Mouse (Mus musculus) heart, embryonic 14.5 days (tissue): ENCODE results near the gene 4930507D05Rik. TPM values are rescaled to one million over a fixed set of nuclear protein-coding genes. Genes with fewer than 3 reads are reported as not detected.
"Not testable (repeated sequence)": the region's sequence is repeated elsewhere in the genome, so short reads cannot be mapped to it uniquely, and the experiment has no call there.

Source experiments
- ATAC-seq: fragments of 200-750 bp; cut with Nextera tagmentation; 2 replicates; pipeline ENCODE4 v1.8.0; 2017; ENCODE audit warnings: low read depth, moderate TSS enrichment; ENCODE audit not compliant: insufficient number of reproducible peaks, insufficient read depth, low FRiP score
- H3K27ac ChIP-seq, 2 experiments: fragments of 200-500 bp in 1 of 2; fragments of 300-500 bp in 1 of 2; sonication (generic) in 1 of 2; replicated peaks in 1 of 2; 2 replicates each; pipeline ENCODE4 v1.5.1; 2012 to 2014; ENCODE audit warnings: low read depth in 2 of 2, low read length in 2 of 2, control low read depth in 1 of 2, mild to moderate bottlenecking in 1 of 2, mixed read lengths in 1 of 2; ENCODE audit not compliant: control insufficient read depth in 1 of 2, insufficient read depth in 1 of 2
- H3K27me3 ChIP-seq: fragments of 300-500 bp; sonication (generic); 2 replicates; pipeline ENCODE4 v1.6.1; 2014; ENCODE audit warnings: mild to moderate bottlenecking, low read length, control low read depth; ENCODE audit not compliant: control insufficient read depth, insufficient read depth
- H3K36me3 ChIP-seq: fragments of 300-500 bp; sonication (generic); 2 replicates; pipeline ENCODE4 v1.6.1; 2014; ENCODE audit warnings: mild to moderate bottlenecking, control low read depth, low read length, mixed read lengths; ENCODE audit not compliant: control insufficient read depth, insufficient read depth
- H3K4me1 ChIP-seq, 2 experiments: fragments of 200-500 bp in 1 of 2; fragments of 300-500 bp in 1 of 2; sonication (generic) in 1 of 2; 2 replicates each; pipeline ENCODE4 v1.6.1; 2012 to 2014; ENCODE audit warnings: low read length in 2 of 2, control low read depth in 1 of 2, mixed read lengths in 1 of 2; ENCODE audit not compliant: control insufficient read depth in 2 of 2, insufficient read depth in 2 of 2
- H3K4me2 ChIP-seq: fragments of 300-500 bp; sonication (generic); 2 replicates; pipeline ENCODE4 v1.6.1; 2014; ENCODE audit warnings: mild to moderate bottlenecking, low read length
- H3K4me3 ChIP-seq, 2 experiments: fragments of 200-500 bp in 1 of 2; fragments of 300-500 bp in 1 of 2; sonication (generic) in 1 of 2; 2 replicates each; pipeline ENCODE4 v1.5.1; 2012 to 2014; ENCODE audit warnings: low read length in 2 of 2, mild to moderate bottlenecking in 2 of 2, control low read depth in 1 of 2, low read depth in 1 of 2, moderate library complexity in 1 of 2; ENCODE audit not compliant: control insufficient read depth in 1 of 2, insufficient read depth in 1 of 2
- H3K9ac ChIP-seq: fragments of 300-500 bp; sonication (generic); 2 replicates; pipeline ENCODE4 v1.6.1; 2014; ENCODE audit warnings: mild to moderate bottlenecking, low read length
- H3K9me3 ChIP-seq: fragments of 300-500 bp; sonication (generic); 2 replicates; pipeline ENCODE4 v1.6.1; 2016; ENCODE audit warnings: low read length, control low read depth; ENCODE audit not compliant: control insufficient read depth
- WGBS: fragments of 180-500 bp; shearing (Covaris S2); extraction: QIAGEN DNeasy Blood & Tissue Kit; methylation state at CpG from one replicate; pipeline ENCODE4 v1.1.7; 2014; 5-methylcytosine and 5-hydroxymethylcytosine counted together
- polyA plus RNA-seq: library from polyadenylated mRNA; unstranded; fragments of >200 nt; fragmentation: Nextera tagmentation; extraction: Ambion mirVana; gene quantifications from 2 replicates; pipeline ENCODE4 v1.2.1, GENCODE M21; 2014

4930507D05Rik gene
- polyA plus RNA-seq, 1 experiment from 2014 or later = 0.89 TPM

GRCm38 (mm10) chr10:62430427-62430826 lies 18.9 kb upstream of the 4930507D05Rik start:
- Histone ChIP-seq H3K9me3 (no peaks in the 10 kb centered on the region), H3K4me3 (no peak overlapping the region), H3K4me1 (peaks cover 2 to 6% of the 10 kb centered on the region in 2 experiments; a peak in 3 of 4 replicates), H3K4me2 (no peak overlapping the region), H3K27me3 (no peaks in the 10 kb centered on the region), H3K9ac (no peak overlapping the region), H3K36me3 (peaks cover 77% of the 10 kb centered on the region), H3K27ac (no peak overlapping the region)
- 94% methylated on average over 5 of the region's 5 CpGs for WGBS
- ATAC-seq = no peak

DNA sequence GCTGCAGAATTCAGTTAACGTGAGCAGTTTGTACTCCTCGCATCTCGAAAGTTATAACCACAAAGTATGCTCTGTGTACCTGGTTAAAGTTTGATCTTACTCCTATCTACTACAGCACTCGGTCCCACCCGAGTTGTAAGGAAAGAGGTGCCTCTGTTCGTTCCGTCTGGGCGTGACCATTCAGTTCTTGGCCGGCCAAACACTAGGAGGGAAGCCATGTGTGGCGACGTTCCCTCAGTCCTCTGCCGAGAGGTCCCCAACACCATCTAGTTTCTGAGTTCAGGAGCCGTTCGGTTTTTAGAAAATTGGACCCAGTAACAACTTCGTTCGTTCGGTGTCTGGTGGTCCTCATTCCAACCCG lies 971 bp downstream of the 4930507D05Rik start:
- peak overlapping the region; percentile 83 to 89; a peak in 3 of 4 replicates for H3K27ac ChIP-seq
- peaks cover 28% of the 10 kb centered on the region for H3K36me3 ChIP-seq
- peaks cover 7 to 16% of the 10 kb centered on the region in 2 experiments; a peak in 3 of 4 replicates for H3K4me1 ChIP-seq
- peak overlapping the region; percentile 99 for H3K9ac ChIP-seq
- peak; percentile 20; the same call in 1 of the 2 replicates for ATAC-seq
- no peaks in the 10 kb centered on the region for H3K9me3 ChIP-seq
- H3K4me2 ChIP-seq = peak overlapping the region; percentile 77
- peak overlapping the region; percentile 95 to 99 for H3K4me3 ChIP-seq
- WGBS = 39% methylated on average over 18 of the region's 18 CpGs
- H3K27me3 ChIP-seq = no peaks in the 10 kb centered on the region

- WGBS = 57% methylated on average over 11 of the region's 11 CpGs
- H3K9me3 ChIP-seq, H3K9ac ChIP-seq, ATAC-seq, H3K4me3 ChIP-seq, H3K27ac ChIP-seq, H3K27me3 ChIP-seq, H3K4me2 ChIP-seq: not testable (repeated sequence)
- Histone ChIP-seq H3K4me1 (peaks cover 7 to 16% of the 10 kb centered on the region in 2 experiments; a peak in 3 of 4 replicates), H3K36me3 (peaks cover 26% of the 10 kb centered on the region)
Observed at GRCm38 (mm10) chr10:62452001-62452400, 2.7 kb downstream of the 4930507D05Rik start.

DNA sequence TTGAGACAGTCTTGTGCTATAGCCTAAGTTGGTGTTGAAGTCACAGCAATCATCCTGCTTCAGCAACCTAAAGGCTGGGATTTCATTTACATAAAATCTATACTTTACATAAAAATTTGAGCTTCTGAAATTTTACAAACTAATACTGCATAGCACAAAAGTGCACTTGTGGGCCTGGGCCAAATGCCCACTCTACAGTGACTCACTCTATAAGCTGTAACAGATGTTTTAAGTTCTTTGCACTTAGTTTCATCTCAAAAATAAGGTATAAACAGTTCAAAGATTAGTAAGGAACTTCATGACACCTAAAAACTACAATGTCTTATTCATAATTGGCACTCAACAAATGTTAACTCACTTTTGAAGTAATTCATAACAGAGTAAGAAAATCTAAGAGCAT lies 12.0 kb downstream of the 4930507D05Rik start:
- Histone ChIP-seq H3K27me3 (no peaks in the 10 kb centered on the region), H3K27ac (no peak overlapping the region), H3K4me2 (no peak overlapping the region), H3K9ac (no peak overlapping the region), H3K4me1 (no peaks in the 10 kb centered on the region), H3K4me3 (no peak overlapping the region), H3K9me3 (no peaks in the 10 kb centered on the region), H3K36me3 (peaks cover 62% of the 10 kb centered on the region)
- ATAC-seq = no peak

- H3K4me1 ChIP-seq = peaks cover 0 to 4% of the 10 kb centered on the region in 2 experiments; a peak in 1 of 4 replicates
- WGBS = 92% methylated on average over 4 of the region's 4 CpGs
- H3K27me3 ChIP-seq = no peaks in the 10 kb centered on the region
- ATAC-seq = no peak
- H3K4me3 ChIP-seq = no peak overlapping the region
- H3K36me3 ChIP-seq = peaks cover 9% of the 10 kb centered on the region
- H3K4me2 ChIP-seq = no peak overlapping the region
- no peak overlapping the region for H3K9ac ChIP-seq
- no peaks in the 10 kb centered on the region for H3K9me3 ChIP-seq
- no peak overlapping the region for H3K27ac ChIP-seq
Observed at GRCm38 (mm10) chr10:62469736-62470135, 20.4 kb downstream of the 4930507D05Rik start.

- H3K9ac ChIP-seq = no peak overlapping the region
- H3K9me3 ChIP-seq = no peaks in the 10 kb centered on the region
- 23% methylated on average over 5 of the region's 5 CpGs for WGBS
- H3K27me3 ChIP-seq = no peaks in the 10 kb centered on the region
- H3K4me1 ChIP-seq = peaks cover 0 to 4% of the 10 kb centered on the region in 2 experiments; a peak in 1 of 4 replicates
- no peak overlapping the region for H3K4me2 ChIP-seq
- peak overlapping the region in 1 of 2 experiments; percentile 41; a peak in 2 of 4 replicates for H3K27ac ChIP-seq
- no peak overlapping the region for H3K4me3 ChIP-seq
- peaks cover 9% of the 10 kb centered on the region for H3K36me3 ChIP-seq
- no peak for ATAC-seq
Observed at GRCm38 (mm10) chr10:62471105-62471504, 21.8 kb downstream of the 4930507D05Rik start.

- WGBS = 92% methylated on average over 10 of the region's 10 CpGs
- ATAC-seq = no peak
Observed at GRCm38 (mm10) chr10:62474944-62475343, 25.7 kb downstream of the 4930507D05Rik start.

DNA sequence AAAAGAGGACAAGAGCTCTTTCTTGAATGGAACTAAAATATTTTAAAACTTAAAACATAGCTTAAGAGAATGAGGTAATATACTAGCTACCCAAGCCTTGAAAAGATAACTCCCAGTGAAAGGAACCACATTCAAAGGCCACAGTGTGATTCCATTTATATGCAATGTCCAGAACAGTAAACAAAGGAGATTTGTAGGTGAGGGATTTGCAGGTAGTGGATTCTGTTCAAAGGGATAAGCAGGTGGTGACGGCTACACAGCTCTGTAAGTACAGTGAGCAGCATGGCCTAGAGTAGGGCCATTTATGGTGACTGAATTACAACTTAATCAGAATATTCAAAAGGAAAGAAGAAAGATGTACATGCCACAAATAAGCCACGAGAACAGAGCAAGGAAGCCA lies 27.7 kb downstream of the 4930507D05Rik start:
- Histone ChIP-seq H3K27ac (no peak overlapping the region), H3K4me3 (no peak overlapping the region), H3K4me1 (no peaks in the 10 kb centered on the region), H3K9ac (no peak overlapping the region), H3K4me2 (no peak overlapping the region), H3K9me3 (no peaks in the 10 kb centered on the region), H3K27me3 (no peaks in the 10 kb centered on the region), H3K36me3 (peaks cover 16% of the 10 kb centered on the region)
- no peak for ATAC-seq
- WGBS = 64% methylated on average over 2 of the region's 2 CpGs

More at GRCm38 (mm10) chr10:62474944-62475343, 25.7 kb downstream of the 4930507D05Rik start:
- H3K9me3 ChIP-seq = no peaks in the 10 kb centered on the region
- no peak overlapping the region for H3K4me2 ChIP-seq
- no peak overlapping the region for H3K4me3 ChIP-seq
- H3K36me3 ChIP-seq = peaks cover 16% of the 10 kb centered on the region
- H3K9ac ChIP-seq = no peak overlapping the region
- H3K27me3 ChIP-seq = no peaks in the 10 kb centered on the region
- H3K4me1 ChIP-seq = peaks cover 0 to 4% of the 10 kb centered on the region in 2 experiments; a peak in 1 of 4 replicates
- no peak overlapping the region for H3K27ac ChIP-seq
